Mouse (Mus musculus) intestine, embryonic 15.5 days (tissue): ENCODE measurements around the gene Rpl27. TPM values are rescaled to one million over a fixed set of nuclear protein-coding genes. Genes with fewer than 3 reads are reported as not detected.
A peak's percentile ranks its signal among the peaks of the same experiment; 100 is the strongest.
"Not testable (repeated sequence)": the region's sequence is repeated elsewhere in the genome, so short reads cannot be mapped to it uniquely, and the experiment has no call there.

Source experiments
- ATAC-seq: fragments of 200-750 bp; cut with Nextera tagmentation; 2 replicates; pipeline ENCODE4 v1.8.0; 2017; ENCODE audit warnings: moderate TSS enrichment, moderate library complexity
- H3K27ac ChIP-seq: fragments of 300-500 bp; sonication (generic); 2 replicates; pipeline ENCODE4 v1.5.1; 2015; ENCODE audit warnings: mild to moderate bottlenecking, inconsistent platforms
- H3K27me3 ChIP-seq: fragments of 300-500 bp; sonication (generic); replicated peaks from 2 replicates; pipeline ENCODE4 v1.6.1; 2015; ENCODE audit warnings: inconsistent platforms
- H3K36me3 ChIP-seq: fragments of 300-500 bp; sonication (generic); 2 replicates; pipeline ENCODE4 v1.6.1; 2015; ENCODE audit warnings: inconsistent platforms
- H3K4me1 ChIP-seq: fragments of 300-500 bp; sonication (generic); replicated peaks from 2 replicates; pipeline ENCODE4 v1.6.1; 2015; ENCODE audit warnings: inconsistent platforms
- H3K4me2 ChIP-seq: fragments of 300-500 bp; sonication (generic); replicated peaks from 2 replicates; pipeline ENCODE4 v1.6.1; 2015; ENCODE audit warnings: mild to moderate bottlenecking, inconsistent platforms
- H3K4me3 ChIP-seq: fragments of 300-500 bp; sonication (generic); replicated peaks from 2 replicates; pipeline ENCODE4 v1.5.1; 2015; ENCODE audit warnings: inconsistent platforms
- H3K9ac ChIP-seq: fragments of 300-500 bp; sonication (generic); 2 replicates; pipeline ENCODE4 v1.6.1; 2015; ENCODE audit warnings: inconsistent platforms
- H3K9me3 ChIP-seq: fragments of 300-500 bp; sonication (generic); 2 replicates; pipeline ENCODE4 v1.6.1; 2016; ENCODE audit warnings: inconsistent platforms
- WGBS: fragments of 180-500 bp; shearing (Covaris S2); methylation state at CpG from one replicate; pipeline ENCODE4 v1.1.7; 2015; 5-methylcytosine and 5-hydroxymethylcytosine counted together
- polyA plus RNA-seq: library from polyadenylated mRNA; unstranded; fragments of >200 nt; fragmentation: Nextera tagmentation; extraction: Ambion mirVana; gene quantifications from 2 replicates; pipeline ENCODE4 v1.2.1, GENCODE M21; 2015

Rpl27 gene
- polyA plus RNA-seq, 1 experiment from 2014 or later = 353 TPM

DNA sequence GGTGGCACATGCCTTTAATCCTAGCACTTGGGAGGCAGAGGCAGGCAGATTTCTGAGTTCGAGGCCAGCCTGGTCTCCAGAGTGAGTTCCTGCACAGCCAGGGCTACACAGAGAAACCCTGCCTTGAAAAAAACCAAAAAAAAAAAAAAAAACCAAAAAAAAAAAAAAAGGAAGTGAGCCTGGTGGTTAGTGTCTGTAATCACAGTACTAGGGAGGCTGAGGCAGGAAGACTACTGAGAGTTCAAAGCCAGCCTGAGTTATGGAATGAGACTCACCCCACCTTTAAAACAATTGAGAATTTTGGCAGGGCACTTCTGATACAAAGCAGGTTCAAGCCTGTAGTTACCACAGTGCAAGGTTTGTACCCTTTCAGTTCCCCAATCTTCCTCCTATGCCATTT is 31.6 kb downstream of the Rpl27 start:
- WGBS = 81% methylated on average over 1 of the region's 1 CpGs
- not testable (repeated sequence) for H3K9ac ChIP-seq, H3K27ac ChIP-seq, H3K4me3 ChIP-seq, H3K4me2 ChIP-seq, H3K4me1 ChIP-seq, ATAC-seq, H3K36me3 ChIP-seq, H3K9me3 ChIP-seq, H3K27me3 ChIP-seq

- H3K9ac ChIP-seq = no peak overlapping the region
- H3K4me1 ChIP-seq = peaks cover 6% of the 10 kb centered on the region
- no peak overlapping the region for H3K27ac ChIP-seq
- H3K4me3 ChIP-seq = no peak overlapping the region
- 63% methylated on average over 5 of the region's 5 CpGs for WGBS
- no peaks in the 10 kb centered on the region for H3K36me3 ChIP-seq
- ATAC-seq = no peak
- H3K4me2 ChIP-seq = no peak overlapping the region
- H3K27me3 ChIP-seq = no peaks in the 10 kb centered on the region
- no peaks in the 10 kb centered on the region for H3K9me3 ChIP-seq
These were observed 32.2 kb downstream of the Rpl27 start for GRCm38 (mm10) chr11:101474298-101474697.

DNA sequence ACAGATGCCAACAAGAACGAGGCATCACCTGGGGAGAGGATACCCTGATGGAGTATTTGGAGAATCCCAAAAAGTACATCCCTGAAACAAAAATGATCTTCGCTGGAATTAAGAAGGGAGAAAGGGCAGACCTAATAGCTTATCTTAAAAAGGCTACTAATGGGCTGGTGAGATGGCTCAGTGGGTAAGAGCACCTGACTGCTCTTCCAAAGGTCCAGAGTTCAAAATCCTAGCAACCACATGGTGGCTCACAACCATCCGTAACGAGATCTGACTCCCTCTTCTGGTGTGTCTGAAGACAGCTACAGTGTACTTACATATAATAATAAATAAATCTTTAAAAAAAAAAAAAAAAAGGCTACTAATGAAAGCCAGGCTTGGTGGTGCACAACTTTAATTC is 34.3 kb downstream of the Rpl27 start:
- not testable (repeated sequence) for H3K27ac ChIP-seq, H3K27me3 ChIP-seq, H3K36me3 ChIP-seq, H3K9ac ChIP-seq, ATAC-seq, H3K4me2 ChIP-seq, H3K4me3 ChIP-seq, H3K9me3 ChIP-seq
- WGBS = 81% methylated on average over 4 of the region's 4 CpGs
- peaks cover 19% of the 10 kb centered on the region for H3K4me1 ChIP-seq

DNA sequence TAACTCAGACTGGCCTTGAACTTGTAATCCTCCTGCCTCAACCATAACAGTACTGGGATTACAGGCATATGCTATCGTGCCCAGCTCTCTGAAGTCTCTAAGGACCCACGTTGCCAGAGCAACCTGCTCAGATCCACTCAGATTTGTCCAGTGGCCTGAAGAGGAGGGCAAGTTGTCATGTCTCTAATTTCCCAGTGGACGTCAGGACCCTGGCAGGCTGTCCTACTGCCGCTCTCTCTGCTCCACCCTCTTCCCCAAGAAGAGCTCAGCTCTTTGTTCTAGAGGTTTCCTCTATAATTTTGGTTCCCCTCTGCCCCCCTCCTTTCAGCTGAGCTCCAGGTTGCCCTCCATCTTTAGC is 35.1 kb downstream of the Rpl27 start:
- H3K9me3 ChIP-seq = no peaks in the 10 kb centered on the region
- H3K36me3 ChIP-seq = no peaks in the 10 kb centered on the region
- H3K9ac ChIP-seq = no peak overlapping the region
- H3K4me3 ChIP-seq = no peak overlapping the region
- ATAC-seq = no peak
- H3K27me3 ChIP-seq = no peaks in the 10 kb centered on the region
- WGBS = 55% methylated on average over 4 of the region's 4 CpGs
- H3K27ac ChIP-seq = 0 out of 2 replicates have a peak overlapping the region, but pooled peaks have one; percentile 17
- H3K4me2 ChIP-seq = no peak overlapping the region
- peaks cover 19% of the 10 kb centered on the region for H3K4me1 ChIP-seq

- Histone ChIP-seq H3K9me3 (no peaks in the 10 kb centered on the region), H3K9ac (no peak overlapping the region), H3K4me1 (peaks cover 19% of the 10 kb centered on the region), H3K4me3 (no peak overlapping the region), H3K27me3 (no peaks in the 10 kb centered on the region), H3K4me2 (no peak overlapping the region), H3K36me3 (no peaks in the 10 kb centered on the region), H3K27ac (0 out of 2 replicates have a peak overlapping the region, but pooled peaks have one; percentile 17)
- 63% methylated on average over 10 of the region's 10 CpGs for WGBS
- ATAC-seq = no peak
These were observed 35.6 kb downstream of the Rpl27 start for GRCm38 (mm10) chr11:101477552-101478211.

DNA sequence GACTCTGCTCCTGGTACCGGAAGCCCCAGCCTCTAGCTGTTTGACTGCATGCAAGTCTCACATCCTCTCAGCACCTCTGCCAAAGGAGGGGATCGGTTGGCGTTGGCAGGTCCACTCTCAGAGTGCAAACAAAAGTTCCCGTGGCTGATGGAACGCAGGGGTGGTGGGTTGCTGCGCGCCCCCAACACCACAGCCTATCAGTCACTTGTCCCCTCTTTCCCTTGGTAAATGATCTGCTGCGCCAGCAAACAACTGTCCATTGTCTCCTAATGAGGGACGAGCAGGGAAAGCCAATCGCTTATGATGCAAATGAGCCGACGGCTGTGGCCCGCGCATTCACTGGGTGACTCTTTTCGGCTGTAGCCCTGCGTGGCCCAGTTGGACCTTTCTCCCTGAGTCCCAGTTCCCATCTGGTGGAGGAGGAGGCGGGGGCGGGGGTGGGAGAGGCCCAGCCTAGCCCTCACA is 37.1 kb downstream of the Rpl27 start:
- WGBS = 10% methylated on average over 18 of the region's 18 CpGs
- Histone ChIP-seq H3K4me1 (peaks cover 19% of the 10 kb centered on the region), H3K9ac (peak overlapping the region; percentile 15; the same call in 1 of the 2 replicates), H3K4me3 (peak overlapping the region; percentile 3; the same call in 1 of the 2 replicates), H3K27ac (no peak overlapping the region), H3K4me2 (peak overlapping the region; percentile 30), H3K27me3 (no peaks in the 10 kb centered on the region), H3K36me3 (no peaks in the 10 kb centered on the region), H3K9me3 (no peaks in the 10 kb centered on the region)
- no peak for ATAC-seq

GRCm38 (mm10) chr11:101480912-101481311 is 38.8 kb downstream of the Rpl27 start:
- Histone ChIP-seq H3K4me2 (no peak overlapping the region; the same call in 1 of the 2 replicates), H3K36me3 (no peaks in the 10 kb centered on the region), H3K27ac (peak overlapping the region; percentile 54), H3K4me1 (peaks cover 29% of the 10 kb centered on the region), H3K27me3 (no peaks in the 10 kb centered on the region), H3K9ac (no peak overlapping the region), H3K4me3 (no peak overlapping the region), H3K9me3 (no peaks in the 10 kb centered on the region)
- 11% methylated on average over 6 of the region's 6 CpGs for WGBS
- ATAC-seq = peak; percentile 75

DNA sequence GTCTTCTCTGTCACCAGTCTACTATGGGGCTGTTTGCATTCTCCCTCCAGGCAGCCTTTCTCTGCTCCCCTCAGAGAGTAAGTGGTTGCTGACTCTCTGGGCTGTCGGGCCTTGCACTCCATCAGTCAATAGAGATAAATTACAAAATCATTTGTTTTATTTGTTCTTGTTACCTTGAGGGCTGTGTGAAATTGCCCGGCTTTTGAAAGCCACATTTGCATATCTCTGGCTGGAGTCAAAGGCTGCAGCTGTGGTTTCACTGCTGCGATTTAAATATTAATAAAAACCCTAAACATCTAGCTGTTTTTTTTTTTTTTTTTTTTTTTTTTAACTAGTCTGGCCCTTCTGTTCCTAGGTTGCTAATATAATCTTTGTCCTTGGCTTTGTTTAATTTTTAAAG is 41.7 kb downstream of the Rpl27 start:
- H3K27ac ChIP-seq = no peak overlapping the region
- ATAC-seq = no peak

GRCm38 (mm10) chr11:101484245-101484644 is 42.1 kb downstream of the Rpl27 start:
- H3K9ac ChIP-seq = no peak overlapping the region
- no peak overlapping the region for H3K4me2 ChIP-seq
- no peaks in the 10 kb centered on the region for H3K36me3 ChIP-seq
- ATAC-seq = no peak
- H3K9me3 ChIP-seq = no peaks in the 10 kb centered on the region
- no peak overlapping the region for H3K4me3 ChIP-seq
- WGBS = 63% methylated on average over 6 of the region's 6 CpGs
- no peaks in the 10 kb centered on the region for H3K27me3 ChIP-seq
- 0 out of 2 replicates have a peak overlapping the region, but pooled peaks have one; percentile 2 for H3K27ac ChIP-seq
- H3K4me1 ChIP-seq = peaks cover 24% of the 10 kb centered on the region

More for the DNA sequence above, 41.7 kb downstream of the Rpl27 start:
- Histone ChIP-seq H3K4me2 (no peak overlapping the region), H3K4me3 (no peak overlapping the region), H3K36me3 (no peaks in the 10 kb centered on the region), H3K27me3 (no peaks in the 10 kb centered on the region), H3K9me3 (no peaks in the 10 kb centered on the region), H3K9ac (no peak overlapping the region), H3K4me1 (peaks cover 28% of the 10 kb centered on the region)
- 30% methylated on average over 3 of the region's 3 CpGs for WGBS

DNA sequence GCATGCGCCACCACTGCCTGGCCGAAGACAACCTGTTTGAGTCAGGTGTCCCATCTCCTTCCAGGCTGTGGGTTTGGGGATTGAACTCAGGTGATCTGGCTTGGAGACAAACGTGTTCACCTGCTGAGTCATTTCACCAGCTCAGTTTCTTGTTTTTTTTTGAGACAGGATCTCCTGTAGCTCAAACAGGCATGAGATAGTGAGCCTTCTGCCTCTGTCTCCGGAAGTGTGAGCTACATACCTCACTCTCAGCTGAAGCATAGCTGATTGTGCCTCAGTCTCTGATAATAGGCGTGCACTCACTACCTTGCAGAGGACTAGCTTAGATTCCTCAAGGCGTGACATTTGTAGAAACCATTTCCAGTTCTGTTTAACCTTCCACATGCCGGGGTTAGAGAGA is 42.7 kb downstream of the Rpl27 start:
- Histone ChIP-seq H3K4me3 (no peak overlapping the region), H3K4me2 (no peak overlapping the region), H3K9me3 (no peaks in the 10 kb centered on the region), H3K9ac (no peak overlapping the region), H3K27ac (no peak overlapping the region), H3K27me3 (no peaks in the 10 kb centered on the region), H3K36me3 (0 out of 2 replicates have a peak, but pooled peaks cover 3% of the 10 kb centered on the region), H3K4me1 (peaks cover 18% of the 10 kb centered on the region; the same call in 1 of the 2 replicates)
- ATAC-seq = no peak
- WGBS = 74% methylated on average over 7 of the region's 7 CpGs

DNA sequence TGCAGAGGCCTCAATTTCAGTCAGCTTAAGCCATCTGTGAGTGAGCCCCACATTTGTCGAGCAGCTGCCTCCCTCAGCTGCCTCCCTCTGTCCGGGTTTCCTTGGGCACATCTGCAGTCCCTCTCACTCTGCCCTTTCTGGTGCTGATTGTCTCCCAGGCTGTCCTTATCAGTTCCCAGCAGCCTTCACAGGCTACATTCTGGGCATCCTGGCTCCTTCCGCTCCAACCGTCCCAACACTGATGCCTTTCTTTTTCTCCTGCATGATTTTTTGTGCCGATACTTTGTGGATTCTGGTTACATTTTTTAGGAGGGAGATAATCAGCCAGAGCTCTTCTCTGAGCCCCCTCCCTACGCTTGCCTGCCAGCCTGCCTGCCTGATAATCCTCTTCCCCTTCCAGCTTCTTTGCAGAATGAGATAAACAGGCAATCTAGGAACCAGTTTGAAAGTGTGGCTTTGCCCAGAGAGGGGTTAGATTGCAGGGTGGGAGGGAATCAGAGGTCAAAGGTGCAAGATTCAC is 43.5 kb downstream of the Rpl27 start:
- H3K27me3 ChIP-seq = no peaks in the 10 kb centered on the region
- H3K9me3 ChIP-seq = no peaks in the 10 kb centered on the region
- H3K4me3 ChIP-seq = no peak overlapping the region
- 0 out of 2 replicates have a peak, but pooled peaks cover 3% of the 10 kb centered on the region for H3K36me3 ChIP-seq
- H3K9ac ChIP-seq = no peak overlapping the region; the same call in 1 of the 2 replicates
- 0 out of 2 replicates have a peak, but pooled peaks have one; percentile 37 for ATAC-seq
- peak overlapping the region; percentile 27; the same call in 1 of the 2 replicates for H3K27ac ChIP-seq
- H3K4me1 ChIP-seq = 0 out of 2 replicates have a peak, but pooled peaks cover 12% of the 10 kb centered on the region
- H3K4me2 ChIP-seq = no peak overlapping the region
- WGBS = 28% methylated on average over 6 of the region's 6 CpGs

DNA sequence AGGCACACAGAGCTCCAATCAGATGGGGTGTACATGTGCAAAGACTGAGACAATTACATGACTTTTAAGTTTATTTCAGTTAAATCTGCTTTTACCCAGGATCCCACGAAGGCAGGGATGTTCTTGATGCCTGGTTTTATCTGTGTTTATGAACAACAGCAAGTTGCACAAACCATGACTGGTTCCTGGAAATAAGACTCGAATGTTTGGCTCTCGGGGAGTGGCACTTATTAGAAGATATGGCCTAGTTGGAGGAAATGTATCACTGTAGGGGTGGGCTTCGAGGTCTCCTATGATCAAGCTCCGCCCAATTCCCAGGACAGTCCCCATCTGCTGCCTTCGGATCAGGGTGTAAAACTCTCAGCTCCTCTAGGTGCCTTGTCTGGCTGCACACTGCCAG is 44.0 kb downstream of the Rpl27 start:
- H3K9me3 ChIP-seq = no peaks in the 10 kb centered on the region
- H3K36me3 ChIP-seq = 0 out of 2 replicates have a peak, but pooled peaks cover 3% of the 10 kb centered on the region
- ATAC-seq = no peak
- H3K27me3 ChIP-seq = no peaks in the 10 kb centered on the region
- WGBS = 43% methylated on average over 6 of the region's 6 CpGs
- H3K27ac ChIP-seq = 0 out of 2 replicates have a peak overlapping the region, but pooled peaks have one; percentile 27
- no peak overlapping the region for H3K4me3 ChIP-seq
- 0 out of 2 replicates have a peak, but pooled peaks cover 9% of the 10 kb centered on the region for H3K4me1 ChIP-seq
- H3K9ac ChIP-seq = no peak overlapping the region
- no peak overlapping the region for H3K4me2 ChIP-seq
